Mouse (Mus musculus) G1E (cell line): ENCODE results near the gene Uba1. TPM values are rescaled to one million over a fixed set of nuclear protein-coding genes. Genes with fewer than 3 reads are reported as not detected.
"Not testable (repeated sequence)": the region's sequence is repeated elsewhere in the genome, so short reads cannot be mapped to it uniquely, and the experiment has no call there.

Experiments
- ATAC-seq: 2 replicates; pipeline ENCODE4 v1.8.0; 2016; ENCODE audit warnings: mild to moderate bottlenecking; ENCODE audit not compliant: insufficient number of reproducible peaks, poor library complexity, low FRiP score, severe bottlenecking; ENCODE audit errors: extremely low read depth
- DNase-seq: peaks from one replicate; pipeline ENCODE4 v3.0.0; 2012; ENCODE audit warnings: low spot score
- H3K27me3 ChIP-seq: 2 replicates; pipeline ENCODE4 v1.6.1; 2012; ENCODE audit warnings: mild to moderate bottlenecking, low read length, inconsistent platforms; ENCODE audit not compliant: insufficient read depth
- H3K36me3 ChIP-seq: replicated peaks from 2 replicates; pipeline ENCODE3; 2012; ENCODE audit warnings: mild to moderate bottlenecking, inconsistent platforms
- H3K4me1 ChIP-seq: 2 replicates; pipeline ENCODE4 v1.6.1; 2012; ENCODE audit warnings: low read depth, low read length, inconsistent platforms, mixed read lengths; ENCODE audit not compliant: insufficient read depth
- H3K4me3 ChIP-seq: 2 replicates; pipeline ENCODE4 v1.5.1; 2012; ENCODE audit warnings: low read depth, mild to moderate bottlenecking, inconsistent platforms, low read length, moderate library complexity, mixed read lengths
- H3K9me3 ChIP-seq: replicated peaks from 2 replicates; pipeline ENCODE4 v1.6.1; 2012; ENCODE audit warnings: inconsistent platforms
- CTCF ChIP-seq: IDR thresholded peaks from 2 replicates; pipeline ENCODE4 v1.5.1; 2012; ENCODE audit warnings: low read depth, low read length, inconsistent platforms, mixed read lengths
- GATA1 ChIP-seq: IDR thresholded peaks from 2 replicates; pipeline ENCODE4 v1.6.1; 2012; ENCODE audit warnings: borderline replicate concordance, low read length, inconsistent platforms, mixed read lengths
- GATA2 ChIP-seq: IDR thresholded peaks from 2 replicates; pipeline ENCODE4 v1.6.1; 2012; ENCODE audit warnings: low read depth, low read length, inconsistent platforms, borderline replicate concordance
- POLR2AphosphoS5 ChIP-seq: IDR thresholded peaks from 2 replicates; pipeline ENCODE4 v1.6.1; 2012; ENCODE audit warnings: low read depth, low read length, inconsistent platforms; ENCODE audit not compliant: insufficient replicate concordance
- TAL1 ChIP-seq: conservative IDR thresholded peaks from 2 replicates; pipeline ENCODE4 v1.6.1; 2012; ENCODE audit warnings: low read depth, low read length, inconsistent platforms, mixed read lengths
- polyA plus RNA-seq: library from polyadenylated mRNA; stranded (reverse); fragments of >175 nt; gene quantifications from 2 replicates; pipeline ENCODE4 v1.2.3, GENCODE M21; 2012
- total RNA-seq, 2 experiments: library from RNA; stranded (forward) in 1 of 2; stranded (reverse) in 1 of 2; fragments of 200-1000 nt in 1 of 2; fragments of >200 nt in 1 of 2; fragmentation: Nextera tagmentation in 1 of 2; gene quantifications; 2 replicates each; pipeline ENCODE4 v1.2.3; 2014 to 2017

Gene Uba1
- total and polyA plus RNA-seq, 3 experiments, result 169 to 322 (median 189) TPM

DNA sequence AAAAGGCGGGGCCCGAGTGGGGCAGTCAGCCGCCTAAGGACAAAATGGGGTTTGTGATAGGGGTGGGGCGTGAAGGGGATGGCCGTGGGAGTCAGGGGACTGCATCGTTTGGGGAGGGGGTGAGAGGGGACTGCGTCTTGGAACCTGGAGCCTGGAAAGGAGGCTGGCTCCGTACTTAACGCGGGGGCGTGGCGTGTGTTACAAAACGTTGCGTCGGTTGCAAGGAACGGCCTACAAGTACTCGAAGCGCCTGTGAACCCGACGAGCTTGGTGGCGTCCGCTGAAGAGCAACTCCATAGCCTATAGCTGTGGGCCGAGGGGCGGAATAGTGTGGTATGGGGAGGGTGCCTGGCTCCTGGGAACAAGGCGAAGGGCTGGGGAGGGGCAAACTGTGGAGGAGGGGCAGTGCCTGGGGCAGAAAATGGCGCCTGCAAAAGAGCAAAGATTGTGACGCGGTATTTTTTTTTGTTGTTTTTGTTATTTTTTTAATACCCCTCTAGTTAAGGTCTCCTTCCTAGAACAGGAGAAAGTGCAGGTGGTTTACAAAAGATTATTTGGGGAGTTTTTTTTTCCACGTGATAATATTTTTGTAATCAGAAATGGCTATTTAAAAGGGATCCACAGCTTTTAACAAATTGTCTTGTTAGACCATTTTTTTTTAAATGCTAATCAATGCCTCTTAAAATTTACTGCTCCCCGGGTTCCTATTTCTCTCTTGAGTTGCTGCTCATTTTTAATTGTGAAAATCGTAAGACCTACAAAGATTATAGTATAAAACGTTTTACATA, 46.4 kb downstream of the Uba1 start:
- peak; percentile 69 for DNase-seq
- peak; percentile 94 for ATAC-seq
- no peak for TF ChIP-seq CTCF
- TF ChIP-seq GATA1, result no peak
- no peak for TF ChIP-seq GATA2
- TF ChIP-seq POLR2AphosphoS5, result no peak
- TF ChIP-seq TAL1, result no peak
- H3K4me1 ChIP-seq, result peaks cover 11% of the 10 kb centered on the region; the same call in 1 of the 2 replicates
- H3K4me3 ChIP-seq, result peak overlapping the region; percentile 79
- H3K36me3 ChIP-seq, result peaks cover 29% of the 10 kb centered on the region
- no peaks in the 10 kb centered on the region for H3K9me3 ChIP-seq
- H3K27me3 ChIP-seq, result no peaks in the 10 kb centered on the region

DNA sequence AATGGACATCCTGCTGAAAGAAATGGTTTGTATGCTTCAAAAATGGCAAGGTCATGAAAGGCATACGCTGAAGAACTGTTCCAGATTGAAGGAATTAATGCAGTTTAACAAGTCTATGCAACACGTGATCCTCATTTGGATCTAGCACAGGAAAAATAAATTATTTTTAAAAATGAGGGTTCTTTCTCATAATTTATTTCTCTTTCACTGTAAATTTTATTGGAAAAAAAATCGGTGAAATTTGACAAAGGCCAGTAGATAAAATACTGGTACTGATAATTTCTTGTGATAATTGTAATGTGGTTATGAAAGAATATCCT, 46.9 kb downstream of the Uba1 start:
- Histone ChIP-seq H3K4me3 (peak overlapping the region; percentile 79; the same call in 1 of the 2 replicates), H3K4me1 (peaks cover 11% of the 10 kb centered on the region; the same call in 1 of the 2 replicates), H3K9me3 (no peaks in the 10 kb centered on the region), H3K27me3 (no peaks in the 10 kb centered on the region), H3K36me3 (peaks cover 26% of the 10 kb centered on the region)
- ATAC-seq (no peak), DNase-seq (no peak)
- TF ChIP-seq GATA2 (no peak), GATA1 (no peak), CTCF (no peak), POLR2AphosphoS5 (no peak), TAL1 (no peak)

DNA sequence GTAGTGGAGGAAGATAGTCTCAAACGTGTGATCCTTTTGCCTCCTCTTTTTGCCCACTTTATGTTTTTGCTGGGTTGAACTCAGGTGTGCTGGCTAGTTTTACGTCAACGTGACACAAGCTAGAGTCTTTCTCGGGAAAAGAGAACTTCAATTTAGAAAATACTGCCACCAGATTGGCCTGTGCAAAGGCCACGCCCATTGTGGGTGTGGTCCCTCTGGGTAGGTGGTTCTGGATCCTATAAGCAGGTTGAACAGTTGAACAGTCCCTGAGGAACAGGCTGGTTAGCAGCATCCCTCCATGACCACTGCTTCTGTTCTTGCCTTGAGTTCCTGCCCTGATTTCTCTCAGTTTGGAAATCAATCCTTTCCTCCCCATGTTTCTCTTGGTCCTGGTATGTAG, 70.6 kb downstream of the Uba1 start:
- no peak for ATAC-seq
- no peak for DNase-seq

DNA sequence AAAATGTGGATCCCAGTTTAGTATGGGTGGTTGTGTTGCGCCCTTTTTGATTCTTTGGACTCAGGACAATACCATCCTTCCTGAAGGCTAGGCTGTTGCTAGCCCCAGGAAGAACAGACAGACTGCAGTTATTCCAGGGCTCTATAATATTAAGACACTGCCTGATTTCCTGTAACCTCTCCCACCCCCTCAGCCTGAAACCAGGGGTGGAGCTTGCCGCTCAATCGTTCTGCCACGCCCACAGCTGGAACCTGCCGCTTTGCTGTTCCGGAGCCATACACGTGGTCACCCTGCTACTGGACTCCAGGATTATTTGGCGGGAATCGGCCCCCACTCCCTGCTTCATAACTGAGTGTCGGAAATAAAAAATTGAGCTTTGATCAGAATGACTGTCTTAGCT, 71.9 kb downstream of the Uba1 start:
- not testable (repeated sequence) for DNase-seq, H3K4me1 ChIP-seq, H3K4me3 ChIP-seq, H3K9me3 ChIP-seq, H3K36me3 ChIP-seq, H3K27me3 ChIP-seq, ATAC-seq

More for the DNA sequence above, 70.6 kb downstream of the Uba1 start:
- no peak overlapping the region for H3K4me3 ChIP-seq
- no peaks in the 10 kb centered on the region; the same call in 1 of the 2 replicates for H3K4me1 ChIP-seq
- TF ChIP-seq POLR2AphosphoS5, result no peak
- no peak for TF ChIP-seq GATA2
- no peak for TF ChIP-seq CTCF
- TF ChIP-seq GATA1, result no peak
- TF ChIP-seq TAL1, result no peak
- no peaks in the 10 kb centered on the region for H3K27me3 ChIP-seq
- H3K36me3 ChIP-seq, result no peaks in the 10 kb centered on the region
- no peaks in the 10 kb centered on the region for H3K9me3 ChIP-seq

Other genes starting within 250 kb of the Uba1 start
- gene Jade3, start 232.6 kb upstream of the Uba1 start, total RNA-seq (2014; fragmentation: Nextera tagmentation), result 27.7 and 33.9 TPM in 2 replicates
- gene Jade3, start 232.6 kb upstream of the Uba1 start, total RNA-seq (2017), result 20.6 and 21.5 TPM in 2 replicates
- gene Jade3, start 232.6 kb upstream of the Uba1 start, polyA plus RNA-seq, result 0.79 and 1.1 TPM in 2 replicates
- gene Rgn, start 108.5 kb upstream of the Uba1 start, total RNA-seq (2014; fragmentation: Nextera tagmentation), result not detected in 2 replicates
- not detected in 2 replicates for gene Rgn, start 108.5 kb upstream of the Uba1 start, total RNA-seq (2017)
- not detected in 2 replicates for gene Rgn, start 108.5 kb upstream of the Uba1 start, polyA plus RNA-seq
- gene Rbm10, start 40.8 kb upstream of the Uba1 start, total RNA-seq (2014; fragmentation: Nextera tagmentation), result 46.2 and 53.3 TPM in 2 replicates
- gene Rbm10, start 40.8 kb upstream of the Uba1 start, total RNA-seq (2017), result 68.7 and 68.8 TPM in 2 replicates
- gene Rbm10, start 40.8 kb upstream of the Uba1 start, polyA plus RNA-seq, result 81.7 and 103 TPM in 2 replicates
- gene Ndufb11, start 40.7 kb upstream of the Uba1 start, total RNA-seq (2014; fragmentation: Nextera tagmentation), result 49.2 and 50.1 TPM in 2 replicates
- gene Ndufb11, start 40.7 kb upstream of the Uba1 start, total RNA-seq (2017), result 68.5 and 83.9 TPM in 2 replicates
- 481 and 577 TPM in 2 replicates for gene Ndufb11, start 40.7 kb upstream of the Uba1 start, polyA plus RNA-seq
- gene Cdk16, start 29.6 kb downstream of the Uba1 start, total RNA-seq (2014; fragmentation: Nextera tagmentation), result 130 TPM in 2 replicates
- 34.9 and 36.4 TPM in 2 replicates for gene Cdk16, start 29.6 kb downstream of the Uba1 start, total RNA-seq (2017)
- gene Cdk16, start 29.6 kb downstream of the Uba1 start, polyA plus RNA-seq, result 67.0 and 73.3 TPM in 2 replicates
- gene Usp11, start 45.6 kb downstream of the Uba1 start, total RNA-seq (2014; fragmentation: Nextera tagmentation), result 84.4 and 90.8 TPM in 2 replicates
- gene Usp11, start 45.6 kb downstream of the Uba1 start, total RNA-seq (2017), result 34.3 and 34.6 TPM in 2 replicates
- gene Usp11, start 45.6 kb downstream of the Uba1 start, polyA plus RNA-seq, result 16.7 and 18.8 TPM in 2 replicates
- gene Araf, start 139.5 kb downstream of the Uba1 start, total RNA-seq (2014; fragmentation: Nextera tagmentation), result 173 and 189 TPM in 2 replicates
- gene Araf, start 139.5 kb downstream of the Uba1 start, total RNA-seq (2017), result 44.8 and 58.4 TPM in 2 replicates
- 17.8 and 56.9 TPM in 2 replicates for gene Araf, start 139.5 kb downstream of the Uba1 start, polyA plus RNA-seq
- gene Timp1, start 211.8 kb downstream of the Uba1 start, total RNA-seq (2014; fragmentation: Nextera tagmentation), result not detected in 2 replicates
- 0.29 TPM in 1 of 2 replicates, not detected in the other for gene Timp1, start 211.8 kb downstream of the Uba1 start, total RNA-seq (2017)
- not detected in 2 replicates for gene Timp1, start 211.8 kb downstream of the Uba1 start, polyA plus RNA-seq